Mouse (Mus musculus) midbrain, postnatal 0 days (tissue): Measurements from ENCODE around the gene Osbpl6. TPM values are rescaled to one million over a fixed set of nuclear protein-coding genes. Genes with fewer than 3 reads are reported as not detected.
A peak's percentile ranks its signal among the peaks of the same experiment; 100 is the strongest.

ENCODE experiments used
- ATAC-seq: fragments of 200-750 bp; cut with Nextera tagmentation; 2 replicates; pipeline ENCODE4 v1.8.0; 2017; ENCODE audit warnings: moderate number of reproducible peaks, mild to moderate bottlenecking, moderate TSS enrichment, moderate library complexity; ENCODE audit not compliant: low FRiP score
- DNase-seq: peaks from one replicate; pipeline ENCODE4 v3.0.0-alpha.2; 2015; ENCODE audit warnings: low spot score
- H3K27ac ChIP-seq: fragments of 300-500 bp; sonication (generic); 2 replicates; pipeline ENCODE4 v1.5.1; 2014; ENCODE audit warnings: low read depth, mild to moderate bottlenecking, low read length, mixed read lengths
- H3K27me3 ChIP-seq: fragments of 300-500 bp; sonication (generic); 2 replicates; pipeline ENCODE4 v1.6.1; 2014; ENCODE audit warnings: low read length, control low read depth, mixed read lengths; ENCODE audit not compliant: insufficient read depth
- H3K36me3 ChIP-seq: fragments of 300-500 bp; sonication (generic); 2 replicates; pipeline ENCODE4 v1.6.1; 2014; ENCODE audit warnings: low read length, control low read depth, mixed read lengths; ENCODE audit not compliant: insufficient read depth
- H3K4me1 ChIP-seq: fragments of 300-500 bp; sonication (generic); 2 replicates; pipeline ENCODE4 v1.6.1; 2014; ENCODE audit warnings: mild to moderate bottlenecking, control low read depth, antibody characterized with exemption, low read length, mixed read lengths; ENCODE audit not compliant: insufficient read depth
- H3K4me2 ChIP-seq: fragments of 300-500 bp; sonication (generic); 2 replicates; pipeline ENCODE4 v1.6.1; 2014; ENCODE audit warnings: low read depth, mild to moderate bottlenecking, low read length, mixed read lengths; ENCODE audit not compliant: poor library complexity, severe bottlenecking
- H3K4me3 ChIP-seq: fragments of 300-500 bp; sonication (generic); 2 replicates; pipeline ENCODE4 v1.5.1; 2014; ENCODE audit warnings: low read depth, mild to moderate bottlenecking, low read length, moderate library complexity
- H3K9ac ChIP-seq: fragments of 300-500 bp; sonication (generic); replicated peaks from 2 replicates; pipeline ENCODE4 v1.6.1; 2014; ENCODE audit warnings: mild to moderate bottlenecking, low read length, moderate library complexity, mixed read lengths; ENCODE audit not compliant: poor library complexity, severe bottlenecking
- H3K9me3 ChIP-seq: fragments of 300-500 bp; sonication (generic); 2 replicates; pipeline ENCODE4 v1.6.1; 2016; ENCODE audit warnings: low read length, control low read depth
- CTCF ChIP-seq: IDR thresholded peaks from 2 replicates; pipeline ENCODE4 v1.5.1; 2016; ENCODE audit warnings: antibody characterized with exemption, mild to moderate bottlenecking
- WGBS: fragments of 180-500 bp; shearing (Covaris S2); extraction: QIAGEN DNeasy Blood & Tissue Kit; methylation state at CpG from one replicate; pipeline ENCODE4 v1.1.7; 2014; 5-methylcytosine and 5-hydroxymethylcytosine counted together
- polyA plus RNA-seq: library from polyadenylated mRNA; unstranded; fragments of >200 nt; fragmentation: Nextera tagmentation; extraction: Ambion mirVana; gene quantifications from 2 replicates; pipeline ENCODE4 v1.2.1, GENCODE M21; 2015
- total RNA-seq: library from RNA; depleted of rRNA; stranded (reverse); fragments of >200 nt; gene quantifications from 2 replicates; pipeline ENCODE4 v1.2.3, GENCODE M21; 2014; rRNA removed

Gene Osbpl6
- total RNA-seq (17.0 and 20.4 TPM in 2 replicates), polyA plus RNA-seq (22.2 and 26.7 TPM in 2 replicates)

DNA sequence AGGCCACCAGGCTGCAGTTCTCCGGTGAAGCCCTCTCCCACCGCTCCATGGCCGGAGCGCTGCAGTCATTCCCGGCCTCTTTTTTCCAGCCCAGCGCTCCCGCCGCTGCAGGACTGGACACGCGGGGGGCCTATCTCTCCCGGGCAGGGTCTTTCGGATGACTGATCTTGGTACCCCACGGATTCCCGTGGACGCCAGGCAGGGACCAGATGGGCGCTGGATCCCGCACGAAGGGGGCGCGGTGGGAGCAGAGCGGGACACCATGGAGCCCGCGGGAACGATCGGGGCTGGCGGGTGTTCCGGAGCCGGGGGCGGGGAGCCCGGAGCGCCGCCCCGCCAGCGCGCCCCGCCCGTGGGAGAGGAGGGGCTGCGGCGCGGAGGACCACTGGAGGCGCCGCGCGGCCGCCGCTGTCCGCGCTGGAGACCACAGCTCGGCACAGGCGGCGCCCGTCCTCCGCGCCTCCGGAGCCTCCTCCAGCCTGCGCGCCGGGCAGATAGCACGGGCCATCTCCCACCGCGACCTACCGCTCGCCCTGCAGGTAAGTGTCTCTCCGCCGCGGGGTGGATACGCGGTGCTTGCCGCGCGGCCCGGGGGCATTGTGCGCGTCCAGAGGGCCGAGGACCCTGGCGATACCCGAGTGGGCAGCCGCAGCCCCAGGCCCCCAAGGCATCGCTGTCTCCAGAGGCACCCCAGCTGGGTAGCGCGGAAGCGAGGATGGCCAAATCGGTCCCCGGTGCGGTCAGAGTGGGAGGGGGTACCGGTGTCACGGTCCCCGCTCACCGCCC lies at the start of gene Osbpl6:
Osbpl6 (plus strand) TSS at position 358 of the 786 bp plus-strand sequence.
- Histone ChIP-seq H3K4me2 (peak within 1 kb of the TSS; percentile 83), H3K4me1 (peaks cover 4% of the 10 kb centered on the region), H3K27ac (peak within 1 kb of the TSS; percentile 95), H3K36me3 (no peaks in the 10 kb centered on the region), H3K27me3 (no peaks in the 10 kb centered on the region), H3K4me3 (peak within 1 kb of the TSS; percentile 96), H3K9ac (peak within 1 kb of the TSS; percentile 96), H3K9me3 (no peaks in the 10 kb centered on the region)
- ATAC-seq (peak; percentile 93), DNase-seq (peak; percentile 85)
- peak; percentile 29 for TF ChIP-seq CTCF
- WGBS = 0% methylated on average over 69 of the region's 89 CpGs

DNA sequence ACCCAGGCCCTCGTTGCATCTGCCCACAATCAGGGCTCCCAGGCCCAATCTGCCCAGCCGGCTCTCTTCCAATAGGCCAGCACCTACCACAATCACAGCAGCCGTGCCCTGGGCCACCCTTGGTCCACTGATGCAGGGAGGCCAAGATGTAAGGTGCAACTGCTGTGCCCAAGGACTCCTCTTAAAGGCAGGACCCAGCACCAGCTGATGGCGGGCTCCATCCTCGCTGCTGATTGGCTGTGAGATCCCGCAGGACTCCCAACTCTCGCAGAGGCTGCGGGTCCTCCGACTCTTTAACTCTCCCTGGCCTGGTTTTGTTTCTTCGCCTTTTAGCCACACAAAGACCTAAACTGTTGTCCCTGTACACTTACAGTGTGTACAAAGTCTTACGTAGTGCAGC lies 46.1 kb upstream of the Osbpl6 start, which contains the start of gene Cyct:
Cyct (minus strand) TSS at position 225 of the 400 bp plus-strand sequence.
- no peak within 1 kb of the TSS for H3K4me3 ChIP-seq
- no peaks in the 10 kb centered on the region for H3K4me1 ChIP-seq
- no peak for TF ChIP-seq CTCF
- WGBS = 86% methylated on average over 11 of the region's 11 CpGs
- no peak for ATAC-seq
- no peaks in the 10 kb centered on the region for H3K9me3 ChIP-seq
- H3K27ac ChIP-seq = no peak within 1 kb of the TSS
- H3K9ac ChIP-seq = no peak within 1 kb of the TSS
- DNase-seq = no peak
- H3K27me3 ChIP-seq = no peaks in the 10 kb centered on the region
- H3K36me3 ChIP-seq = no peaks in the 10 kb centered on the region
- no peak within 1 kb of the TSS for H3K4me2 ChIP-seq

DNA sequence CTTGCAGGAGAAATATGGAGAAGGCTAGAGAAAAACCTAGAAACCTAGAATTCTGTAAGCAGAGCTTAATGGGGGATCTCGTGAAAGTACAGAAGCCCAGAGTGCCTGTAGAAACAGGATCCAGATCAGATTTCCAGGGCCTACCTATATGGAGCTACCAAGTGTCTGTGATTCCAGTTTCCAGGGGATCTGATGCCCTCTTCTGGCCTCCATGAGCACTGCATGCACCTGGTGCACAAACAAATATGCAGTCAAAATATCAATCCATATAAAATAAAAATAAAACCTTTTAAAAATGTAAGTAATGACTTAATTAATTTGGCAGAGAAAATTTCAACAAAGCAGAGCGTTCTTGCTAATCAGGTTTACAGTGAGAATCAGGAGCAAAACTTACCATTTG lies 44.2 kb upstream of the Osbpl6 start:
- 58% methylated on average over 2 of the region's 2 CpGs for WGBS
- H3K27ac ChIP-seq = no peak overlapping the region
- peak; percentile 75 for TF ChIP-seq CTCF
- no peaks in the 10 kb centered on the region for H3K9me3 ChIP-seq
- H3K4me2 ChIP-seq = no peak overlapping the region
- ATAC-seq (no peak), DNase-seq (peak; percentile 51)
- no peak overlapping the region for H3K9ac ChIP-seq
- no peak overlapping the region for H3K4me3 ChIP-seq
- H3K4me1 ChIP-seq = no peaks in the 10 kb centered on the region
- H3K27me3 ChIP-seq = no peaks in the 10 kb centered on the region
- H3K36me3 ChIP-seq = no peaks in the 10 kb centered on the region

DNA sequence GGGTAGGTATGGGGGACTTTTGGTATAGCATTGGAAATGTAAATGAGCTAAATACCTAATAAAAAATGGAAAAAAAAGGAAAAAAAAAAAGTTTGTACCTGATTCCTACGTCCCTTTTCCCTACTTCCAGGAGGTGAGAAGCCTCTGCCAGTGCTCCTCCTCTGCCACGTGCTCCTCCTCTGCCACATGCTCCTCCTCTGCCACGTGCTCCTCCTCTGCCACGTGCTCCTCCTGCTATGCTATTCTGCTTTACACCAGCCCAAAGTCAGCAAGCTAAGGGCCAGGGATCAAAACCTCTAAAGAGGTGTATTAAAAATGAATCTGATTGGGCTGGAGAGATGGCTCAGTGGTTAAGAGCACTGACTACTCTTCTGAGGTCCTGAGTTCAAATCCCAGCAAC lies 40.5 kb upstream of the Osbpl6 start:
- H3K9me3 ChIP-seq = no peaks in the 10 kb centered on the region
- no peak for TF ChIP-seq CTCF
- 73% methylated on average over 4 of the region's 4 CpGs for WGBS
- no peak overlapping the region for H3K4me2 ChIP-seq
- H3K27ac ChIP-seq = no peak overlapping the region
- no peak for ATAC-seq
- H3K36me3 ChIP-seq = no peaks in the 10 kb centered on the region
- no peak overlapping the region for H3K9ac ChIP-seq
- no peaks in the 10 kb centered on the region for H3K27me3 ChIP-seq
- no peak overlapping the region for H3K4me3 ChIP-seq
- no peak for DNase-seq
- H3K4me1 ChIP-seq = no peaks in the 10 kb centered on the region

DNA sequence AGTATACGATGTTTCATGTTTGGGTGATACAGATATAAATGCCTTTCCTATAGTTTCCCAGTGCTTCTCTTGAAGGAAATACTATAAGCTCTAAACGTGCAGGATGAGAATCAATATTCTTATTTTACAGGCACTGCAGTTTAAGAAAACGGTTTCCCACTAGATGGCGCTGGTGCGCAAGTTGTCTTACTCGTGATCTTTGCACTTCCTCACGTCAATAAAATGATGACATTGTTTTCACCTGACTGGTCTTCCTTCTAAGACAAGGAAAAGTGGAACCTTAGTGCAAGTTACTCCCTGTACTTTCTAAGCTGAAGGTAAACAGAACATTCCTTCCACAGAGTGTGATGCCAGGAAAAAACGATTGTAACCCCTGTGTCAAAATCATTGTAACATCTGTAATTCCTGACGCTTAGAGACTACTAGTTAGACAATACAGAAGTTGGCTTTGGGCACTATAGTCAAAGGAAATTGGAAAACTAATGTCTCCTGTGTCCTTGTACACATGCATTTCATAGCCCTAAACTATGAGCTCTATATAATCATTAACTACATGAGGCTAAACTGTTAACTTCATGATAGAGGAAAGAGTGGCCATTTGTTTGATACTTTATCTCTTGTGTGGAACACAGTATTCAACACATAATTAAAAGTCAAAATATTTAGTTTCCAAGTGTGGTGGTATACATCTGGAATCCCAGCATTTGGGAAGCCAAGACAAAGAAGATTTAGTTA lies 39.0 kb upstream of the Osbpl6 start:
- no peaks in the 10 kb centered on the region for H3K9me3 ChIP-seq
- H3K4me1 ChIP-seq = no peaks in the 10 kb centered on the region
- no peak overlapping the region for H3K4me3 ChIP-seq
- H3K36me3 ChIP-seq = no peaks in the 10 kb centered on the region
- no peaks in the 10 kb centered on the region for H3K27me3 ChIP-seq
- peak; percentile 96 for TF ChIP-seq CTCF
- ATAC-seq (no peak), DNase-seq (peak; percentile 92)
- H3K9ac ChIP-seq = no peak overlapping the region
- 20% methylated on average over 9 of the region's 9 CpGs for WGBS
- H3K27ac ChIP-seq = no peak overlapping the region
- no peak overlapping the region for H3K4me2 ChIP-seq
